Mouse (Mus musculus) left cerebral cortex, adult 11 months (tissue): ENCODE measurements around the gene Ipo7.
"Not testable (repeated sequence)": the region's sequence is repeated elsewhere in the genome, so short reads cannot be mapped to it uniquely, and the experiment has no call there.

Experiments used
- DNase-seq: peaks from one replicate; pipeline ENCODE4 v3.0.0; 2022; ENCODE audit warnings: low spot score

The Ipo7 gene

DNA sequence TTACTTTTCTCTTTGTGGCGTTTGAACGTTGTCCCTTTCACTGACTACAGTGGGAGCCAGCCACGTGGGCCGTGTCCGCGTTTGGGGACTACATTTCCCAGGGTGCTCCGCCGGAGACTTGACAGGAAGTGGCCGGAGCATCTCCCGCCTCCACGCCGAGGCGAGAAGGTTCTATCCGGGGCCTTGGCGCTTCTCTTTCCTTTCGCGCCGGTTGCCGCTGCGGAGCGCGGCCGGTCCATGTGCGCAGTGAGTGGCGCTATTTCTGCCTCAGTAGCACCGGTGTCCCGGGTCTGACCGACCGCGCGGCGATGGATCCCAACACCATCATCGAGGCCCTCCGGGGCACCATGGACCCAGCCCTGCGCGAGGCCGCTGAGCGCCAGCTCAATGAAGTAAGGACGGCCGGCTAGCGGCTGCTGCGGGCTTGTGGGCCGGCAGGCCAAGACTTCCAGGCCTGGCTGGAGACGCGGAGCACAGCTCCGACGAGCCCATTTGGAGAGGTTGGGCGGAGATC lies at the start of gene Ipo7:
TSS of gene Ipo7 (plus strand) at position 158 of the 514 bp plus-strand sequence.
- peak; percentile 87 for DNase-seq

- no peak for DNase-seq
Observed at GRCm38 (mm10) chr7:109968924-109969450, 49.1 kb upstream of the Ipo7 start.

DNA sequence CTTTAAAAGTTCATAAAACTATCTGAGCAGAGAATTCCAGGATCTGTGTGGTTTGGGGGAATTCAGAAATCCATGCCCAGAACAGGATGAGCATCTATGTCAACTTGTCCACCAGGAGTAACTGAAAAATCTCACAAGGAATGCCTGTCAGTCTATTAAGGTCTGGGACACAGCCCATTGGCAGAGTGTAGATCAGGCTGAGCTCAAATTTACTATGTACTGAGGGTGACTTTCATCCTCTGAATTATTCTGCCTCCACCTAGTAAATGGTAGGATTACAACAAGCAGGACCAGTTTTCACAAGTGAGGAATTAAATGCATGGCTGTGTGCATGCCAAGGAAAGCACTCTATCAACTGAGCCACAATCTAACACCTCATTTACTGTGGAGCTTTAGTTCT lies 48.5 kb upstream of the Ipo7 start:
- no peak for DNase-seq

GRCm38 (mm10) chr7:109975966-109976715 lies 41.9 kb upstream of the Ipo7 start:
- no peak for DNase-seq

DNA sequence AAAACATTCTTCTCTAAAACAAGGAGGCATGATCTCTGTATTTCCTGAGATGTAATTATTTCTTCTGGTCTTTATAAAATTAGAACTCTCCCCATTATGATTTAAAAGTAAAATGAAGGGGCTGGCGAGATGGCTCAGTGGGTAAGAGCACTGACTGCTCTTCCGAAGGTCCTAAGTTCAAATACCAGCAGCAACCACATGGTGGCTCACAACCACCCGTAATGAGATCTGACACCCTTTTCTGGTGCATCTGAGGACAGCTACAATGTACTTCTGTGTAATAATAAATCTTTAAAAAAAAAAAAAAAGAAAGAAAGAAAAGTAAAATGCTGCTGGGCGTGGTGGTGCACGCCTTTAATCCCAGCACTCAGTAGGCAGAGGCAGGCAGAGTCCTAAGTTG lies 40.9 kb upstream of the Ipo7 start:
- not testable (repeated sequence) for DNase-seq

DNA sequence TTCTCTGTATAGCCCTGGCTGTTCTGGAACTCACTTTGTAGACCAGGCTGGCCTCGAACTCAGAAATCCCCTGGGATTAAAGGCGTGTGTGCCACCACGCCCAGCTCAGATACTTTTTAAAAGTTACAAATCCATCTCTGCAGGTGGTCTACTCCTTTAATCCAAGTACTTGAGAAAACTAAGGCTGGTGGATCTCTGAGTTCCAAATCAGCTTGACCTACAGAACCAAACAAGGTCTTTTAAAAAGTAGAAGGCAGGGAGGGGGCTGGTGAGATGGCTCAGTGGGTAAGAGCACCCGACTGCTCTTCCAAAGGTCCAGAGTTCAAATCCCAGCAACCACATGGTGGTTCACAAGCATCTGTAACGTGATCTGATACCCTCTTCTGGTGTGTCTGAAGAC lies 33.5 kb upstream of the Ipo7 start:
- DNase-seq = not testable (repeated sequence)

- DNase-seq = no peak
Observed at GRCm38 (mm10) chr7:109985661-109986132, 32.4 kb upstream of the Ipo7 start.

- DNase-seq = peak; percentile 98
Observed at GRCm38 (mm10) chr7:109986133-109986669, 31.9 kb upstream of the Ipo7 start.

- DNase-seq = not testable (repeated sequence)
Observed at GRCm38 (mm10) chr7:109986775-109987174, 31.3 kb upstream of the Ipo7 start, which contains the start of gene Tmem41b. TSS of gene Tmem41b (minus strand) at chr7:109986929.

DNA sequence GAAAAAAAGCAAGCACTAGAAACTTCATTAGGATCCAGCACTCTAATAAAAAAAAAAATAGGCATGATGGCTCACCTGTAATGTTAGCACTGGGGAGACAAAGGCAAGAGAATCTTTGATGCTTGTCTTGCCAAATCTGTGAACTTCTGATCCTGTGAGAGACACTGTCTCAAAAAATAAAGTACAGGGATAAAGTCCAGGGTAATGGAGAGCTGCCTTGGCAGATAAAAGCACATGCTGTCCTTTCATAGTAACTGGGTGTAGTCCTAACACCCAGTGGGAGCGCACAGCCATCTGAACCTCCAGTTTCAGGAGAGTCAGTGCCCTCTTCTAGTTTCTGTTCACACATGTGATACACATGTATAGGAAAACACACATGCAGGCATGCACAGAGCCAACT lies 26.8 kb upstream of the Ipo7 start:
- DNase-seq = no peak

- DNase-seq = no peak
Observed at GRCm38 (mm10) chr7:109993157-109993959, 24.7 kb upstream of the Ipo7 start.

DNA sequence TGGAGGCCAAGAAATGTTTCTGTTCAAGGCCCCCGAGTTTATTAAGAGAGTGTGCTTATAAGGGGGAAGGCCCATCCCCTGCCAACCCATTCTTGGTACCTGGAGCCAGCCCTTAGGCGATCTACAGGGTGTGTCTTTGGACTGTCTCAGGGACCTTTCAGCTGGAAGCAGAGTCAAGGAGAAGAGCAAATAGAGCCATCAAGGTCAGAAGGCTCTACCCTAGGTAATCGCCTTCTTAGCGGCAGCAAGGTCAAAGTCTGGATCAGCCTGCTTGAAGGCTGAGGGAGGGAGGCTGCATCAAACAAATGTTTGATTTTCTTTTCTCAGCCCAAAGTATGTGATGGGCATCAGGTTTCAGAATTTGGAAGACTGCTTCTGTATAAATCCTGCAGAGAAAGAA lies 19.7 kb upstream of the Ipo7 start:
- no peak for DNase-seq

- DNase-seq = no peak
Observed at GRCm38 (mm10) chr7:110002092-110002491, 16.0 kb upstream of the Ipo7 start.

- DNase-seq = no peak
Observed at GRCm38 (mm10) chr7:110002968-110003367, 15.1 kb upstream of the Ipo7 start.

DNA sequence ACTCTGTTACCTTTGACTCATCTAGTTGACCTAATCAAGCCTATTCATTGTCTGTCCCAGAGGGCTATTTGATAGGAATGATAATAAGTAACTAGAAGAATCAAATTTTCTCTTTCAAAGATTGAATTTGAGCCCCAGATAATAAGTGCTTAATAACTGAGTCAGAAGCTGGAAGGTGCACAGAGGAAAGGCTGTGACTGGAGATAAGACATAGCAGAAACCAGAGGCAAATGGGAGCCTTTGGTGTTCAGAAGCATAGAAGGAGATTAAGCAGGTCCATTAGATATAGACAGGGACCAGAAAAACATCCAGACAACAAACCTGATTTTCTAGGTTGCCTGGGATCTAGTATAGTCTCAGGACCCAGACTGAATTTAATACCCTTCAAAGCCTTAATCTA lies 12.1 kb upstream of the Ipo7 start:
- no peak for DNase-seq

DNA sequence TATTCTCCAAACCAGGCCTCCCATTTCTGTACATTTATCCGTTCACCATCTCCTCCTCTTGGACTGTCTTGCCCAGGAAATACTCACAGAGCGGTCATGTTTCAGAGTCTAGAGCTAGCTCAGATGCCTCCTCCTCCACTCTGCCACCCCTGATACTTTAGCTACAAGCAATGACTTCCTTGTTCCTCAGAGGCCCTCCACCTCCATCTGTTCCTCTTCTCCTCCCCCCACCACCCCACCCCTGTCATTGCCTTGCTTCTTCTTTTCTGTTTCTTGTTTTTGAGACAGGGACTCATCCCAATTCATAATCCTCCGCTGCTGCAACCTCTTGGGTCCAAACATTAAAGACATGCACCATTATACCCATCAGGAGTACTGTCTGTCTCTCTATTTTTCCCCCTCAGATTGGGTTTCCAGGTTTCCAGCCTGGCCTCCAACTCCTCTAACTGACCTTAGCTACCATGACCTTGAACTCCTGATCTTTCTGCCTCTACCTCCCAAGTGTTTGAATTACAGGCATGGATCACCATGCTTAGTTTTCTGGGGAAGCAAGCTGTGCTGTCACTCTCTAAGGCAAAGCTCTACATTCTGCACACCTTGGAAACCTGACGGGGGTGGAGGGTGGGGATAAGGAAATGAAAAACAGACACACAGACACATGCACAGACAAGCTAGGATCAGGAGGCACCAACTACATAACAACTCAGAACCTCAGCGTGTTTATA lies 11.4 kb upstream of the Ipo7 start:
- DNase-seq = no peak

- DNase-seq = no peak
Observed at GRCm38 (mm10) chr7:110008513-110008912, 9.6 kb upstream of the Ipo7 start.

DNA sequence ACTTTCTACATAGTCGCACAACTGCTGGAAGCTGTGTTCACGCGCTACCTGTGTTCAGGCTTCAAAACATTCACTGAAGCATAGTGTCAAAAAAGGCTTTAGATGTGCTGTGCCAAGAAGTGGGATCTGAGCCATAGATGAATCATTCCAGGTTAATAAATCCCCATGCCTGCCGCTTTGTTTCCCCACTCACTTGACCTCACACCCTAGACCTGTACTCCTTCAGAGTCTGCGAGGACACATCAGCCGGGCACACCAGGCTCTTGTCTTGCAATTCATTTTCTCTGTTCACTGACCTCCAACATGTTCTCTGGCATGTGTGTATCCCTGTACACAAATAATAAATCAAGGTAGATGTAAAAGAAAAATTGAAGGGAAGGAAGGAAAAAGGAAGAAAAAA lies 9.0 kb upstream of the Ipo7 start:
- DNase-seq = no peak

- no peak for DNase-seq
Observed at GRCm38 (mm10) chr7:110011417-110011816, 6.7 kb upstream of the Ipo7 start.

DNA sequence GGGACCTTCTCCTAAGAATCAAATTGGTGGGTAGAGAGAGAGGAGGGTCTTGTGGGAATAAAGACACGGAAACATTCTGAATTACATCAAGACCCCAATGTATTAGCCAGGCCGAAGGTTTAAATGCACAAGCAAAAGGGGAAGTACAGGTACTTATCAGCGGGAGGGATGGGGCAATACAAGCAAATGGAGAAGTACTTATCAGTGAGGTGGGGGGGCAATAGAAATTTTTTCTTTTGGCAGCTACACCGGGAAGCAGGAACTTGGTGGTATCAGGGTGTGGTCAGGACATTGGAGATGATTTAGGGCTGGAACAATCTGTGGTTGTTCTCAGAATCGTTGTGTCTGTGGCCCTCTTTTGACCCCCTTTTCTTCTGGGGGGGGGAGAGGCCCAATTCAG lies 3.8 kb upstream of the Ipo7 start:
- no peak for DNase-seq

- DNase-seq = peak; percentile 14
Observed at GRCm38 (mm10) chr7:110018631-110019482, 783 bp downstream of the Ipo7 start.
